Mouse (Mus musculus) olfactory bulb, adult 2 months (tissue): Measurements from ENCODE around the gene Sbf2.

ENCODE experiments used
- CTCF ChIP-seq: fragments of 200-500 bp; IDR thresholded peaks from 2 replicates; pipeline ENCODE4 v1.5.1; 2012; ENCODE audit warnings: low read depth, mild to moderate bottlenecking, low read length, moderate library complexity; ENCODE audit not compliant: insufficient read depth
- POLR2A ChIP-seq: fragments of 200-500 bp; IDR thresholded peaks from 2 replicates; pipeline ENCODE4 v1.6.1; 2012; ENCODE audit warnings: mild to moderate bottlenecking, low read depth, low read length, moderate library complexity; ENCODE audit not compliant: insufficient read depth

GRCm38 (mm10) chr7:110318971-110319519, 295.7 kb downstream of the Sbf2 start:
- TF ChIP-seq CTCF (no peak), POLR2A (no peak)
